Mouse (Mus musculus): ENCODE results near the gene 2310057M21Rik.
"Not testable (repeated sequence)": the region's sequence is repeated elsewhere in the genome, so short reads cannot be mapped to it uniquely, and the experiment has no call there.

The 2310057M21Rik gene

DNA sequence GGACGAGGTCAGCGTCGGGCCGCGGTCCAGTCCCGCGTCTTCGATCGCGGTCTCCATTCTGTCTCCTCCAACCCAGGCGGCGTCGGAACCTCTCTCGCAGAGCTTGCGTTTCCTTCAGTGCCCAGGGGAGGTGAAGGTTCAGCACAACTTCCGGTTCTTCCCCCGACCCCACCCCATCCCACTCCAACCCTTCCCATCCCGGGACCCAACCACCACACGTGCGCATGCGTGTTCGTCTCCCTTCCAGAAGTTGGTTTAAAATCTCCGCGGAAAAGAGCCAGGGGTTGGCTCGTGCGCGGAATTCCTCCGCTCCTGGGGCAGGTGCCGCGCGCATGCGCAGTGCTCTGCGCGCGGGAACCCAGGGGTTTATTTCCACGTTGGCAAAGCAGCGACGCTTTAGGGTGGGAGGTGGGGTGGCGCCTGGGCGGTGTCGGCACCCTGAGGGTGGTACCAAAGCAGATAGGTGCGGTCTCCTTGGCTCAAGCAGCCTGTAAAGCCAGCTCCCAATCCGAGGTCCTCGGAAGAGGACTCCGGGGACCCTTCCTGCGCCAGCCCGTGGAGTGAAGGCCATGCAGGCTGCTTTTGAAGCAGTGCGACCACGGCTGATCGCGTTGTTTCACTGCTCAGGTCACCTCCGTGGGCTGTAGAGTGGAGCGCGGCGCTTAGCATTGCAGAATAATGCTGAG is at the start of gene 2310057M21Rik:
TSS of gene 2310057M21Rik (minus strand) at position 145 of the 686 bp plus-strand sequence.
- peak; percentile 92 for ATAC-seq (ENCODE audit: insufficient number of reproducible peaks, low FRiP score, low TSS enrichment)

DNA sequence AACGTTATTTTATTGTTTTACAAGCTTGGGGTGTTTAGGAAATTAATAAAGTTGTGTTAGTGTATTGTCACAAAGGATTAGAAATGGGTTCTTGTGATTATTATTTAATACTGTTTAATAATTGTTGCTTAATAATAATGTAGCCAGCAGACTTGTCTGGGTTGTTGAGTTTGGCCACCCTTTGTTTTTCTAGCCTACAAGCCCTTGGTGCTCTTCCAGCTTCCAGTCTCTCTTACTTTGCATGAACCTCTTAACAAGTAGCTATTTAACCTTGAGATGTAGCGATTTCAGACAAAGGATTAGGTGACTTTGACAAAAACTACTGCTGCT is 49.3 kb upstream of the 2310057M21Rik start:
- no peak for ATAC-seq (ENCODE audit: insufficient number of reproducible peaks, low FRiP score, low TSS enrichment)

DNA sequence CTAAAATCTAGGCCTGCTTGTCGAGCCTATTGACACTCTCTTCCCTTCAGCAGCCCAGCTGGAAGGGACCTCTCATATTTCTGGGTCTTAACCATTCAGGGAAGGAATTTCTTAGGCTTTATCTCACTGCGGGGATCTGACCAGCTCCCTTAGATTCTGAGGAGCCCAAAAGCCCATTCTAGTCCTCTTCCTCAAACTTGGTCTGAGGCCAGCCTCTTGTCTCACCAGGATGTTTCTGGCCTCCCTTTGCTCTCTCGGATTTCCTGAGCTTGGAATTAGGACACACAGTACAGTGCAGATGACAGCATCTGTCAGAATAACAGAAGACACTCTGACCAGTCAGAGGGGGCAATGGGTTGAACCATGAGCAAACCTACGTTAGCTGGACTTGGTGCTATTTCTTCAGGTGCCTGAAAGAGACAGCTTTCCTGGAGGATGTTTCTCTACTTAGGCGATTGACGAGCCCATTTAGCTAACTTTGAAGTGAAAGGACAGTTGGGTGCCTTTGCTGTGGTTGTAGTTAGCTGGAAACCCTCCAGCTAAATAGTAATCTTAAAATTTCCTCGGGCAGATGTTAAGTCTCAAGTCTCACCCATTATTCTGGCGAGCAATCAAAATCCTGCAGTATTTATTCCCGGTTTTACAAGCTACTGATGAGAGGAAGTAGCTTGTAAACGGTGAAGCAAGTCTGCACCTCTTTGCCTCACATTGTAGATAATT is 48.8 kb upstream of the 2310057M21Rik start:
- no peak for ATAC-seq (ENCODE audit: insufficient number of reproducible peaks, low FRiP score, low TSS enrichment)

DNA sequence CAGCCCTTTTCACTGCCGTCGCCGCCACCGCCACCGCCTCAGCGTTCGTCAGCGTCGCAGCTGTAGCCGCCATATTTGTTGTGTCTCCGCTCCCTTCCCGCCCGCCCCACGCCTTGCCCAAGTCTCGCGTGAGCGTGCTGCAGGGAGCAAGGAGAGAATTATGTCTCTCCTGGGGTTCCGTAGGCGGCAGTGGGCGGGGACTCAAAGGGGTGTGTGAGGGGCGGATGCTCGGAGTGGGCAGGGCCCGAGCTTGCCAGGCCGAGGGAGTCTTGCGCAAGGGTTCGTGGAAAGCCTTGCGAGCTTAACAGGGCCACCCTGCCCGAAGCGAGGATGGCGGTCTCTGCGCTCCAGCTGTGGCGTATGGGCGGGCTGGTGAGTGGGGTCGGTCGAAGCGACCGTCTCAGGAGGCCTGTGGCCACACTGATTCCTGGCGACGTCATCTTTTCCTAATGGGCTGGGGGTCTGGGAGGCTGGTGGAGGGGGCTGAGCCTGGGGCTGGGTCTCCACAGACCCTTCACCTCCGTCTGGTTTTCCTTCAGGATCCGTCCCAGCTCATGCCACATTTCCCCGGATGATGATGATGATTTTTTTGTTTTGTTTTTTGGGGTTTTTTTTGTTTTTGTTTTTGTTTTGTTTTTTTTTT is 48.0 kb upstream of the 2310057M21Rik start, which contains the start of the genes Ikzf5 and Acadsb:
TSS of gene Ikzf5 (minus strand) at position 106 of the 643 bp plus-strand sequence.
TSS of gene Acadsb (plus strand) at position 186 of the 643 bp plus-strand sequence.
- ATAC-seq (ENCODE audit: insufficient number of reproducible peaks, low FRiP score, low TSS enrichment), result peak; percentile 94

DNA sequence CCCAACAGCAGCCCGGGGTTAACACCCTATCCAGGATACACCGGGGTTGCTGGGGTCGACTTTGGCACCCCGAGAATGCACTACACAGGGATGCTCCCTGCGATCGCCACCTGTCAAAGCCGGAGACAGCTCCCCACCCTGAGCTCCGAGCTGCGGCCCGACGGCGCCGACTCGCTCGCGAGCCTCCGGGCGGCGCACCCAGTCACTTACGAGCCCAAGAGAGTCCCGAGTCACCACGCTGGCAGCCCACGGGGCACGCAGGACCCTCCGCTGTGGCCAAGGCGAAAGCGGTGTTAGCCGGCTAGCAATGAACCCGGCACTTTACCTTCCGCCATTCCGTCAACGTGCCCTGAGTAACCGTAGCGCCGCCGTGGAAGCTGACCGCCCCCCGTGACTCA is 47.4 kb upstream of the 2310057M21Rik start:
- ATAC-seq (ENCODE audit: insufficient number of reproducible peaks, low FRiP score, low TSS enrichment), result peak; percentile 52; the same call in 1 of the 2 replicates

DNA sequence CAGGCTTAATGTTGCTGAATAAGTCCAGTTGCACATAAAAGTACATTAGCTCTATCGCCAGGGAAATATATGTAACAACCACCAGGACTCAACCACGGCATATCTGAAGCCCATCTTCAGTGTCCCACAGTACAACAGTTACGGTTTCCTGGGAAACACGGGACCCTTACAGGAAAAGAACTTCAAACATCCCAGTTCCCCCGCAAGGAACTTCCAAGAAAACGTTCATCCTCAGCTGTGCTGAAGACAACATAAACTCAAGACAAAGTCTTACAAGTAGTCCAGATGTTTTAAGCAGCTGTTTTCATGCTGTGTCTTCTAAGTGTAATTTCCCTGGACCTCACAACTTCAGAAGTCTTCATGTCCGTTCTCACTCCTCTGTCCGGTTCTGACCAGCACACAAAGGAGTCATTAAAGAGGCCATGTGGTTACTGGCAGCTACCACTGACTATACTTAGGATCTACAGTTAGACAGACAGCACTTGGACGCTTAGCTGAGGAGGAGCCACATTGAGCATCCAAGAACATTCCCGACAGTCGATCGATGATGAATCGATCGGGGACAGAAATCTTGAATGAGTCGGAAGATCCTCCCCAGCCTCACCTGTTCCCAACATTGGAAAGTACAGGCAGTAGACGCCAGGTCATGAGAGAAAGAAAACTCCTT is 46.9 kb upstream of the 2310057M21Rik start:
- no peak for ATAC-seq (ENCODE audit: insufficient number of reproducible peaks, low FRiP score, low TSS enrichment)

DNA sequence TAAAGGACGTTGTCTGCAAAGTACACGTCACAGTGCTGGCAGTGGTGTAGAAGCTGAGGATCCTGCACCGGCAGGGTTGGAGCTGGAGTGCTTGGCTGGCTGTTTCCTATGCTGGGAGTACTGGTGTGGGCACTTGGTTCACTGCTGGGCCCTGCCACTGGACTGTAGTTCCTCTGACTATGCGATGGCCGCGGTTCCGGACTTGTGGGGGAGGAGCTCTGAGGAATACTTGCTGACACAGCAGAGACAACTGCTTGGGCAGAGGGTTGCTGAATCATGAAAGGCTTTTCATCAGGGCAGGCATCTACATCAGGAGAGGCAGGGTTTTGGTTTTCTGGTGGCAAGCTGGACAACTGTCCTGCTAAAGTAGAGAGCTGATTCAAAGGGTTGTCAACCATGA is 29.2 kb upstream of the 2310057M21Rik start:
- ATAC-seq (ENCODE audit: insufficient number of reproducible peaks, low FRiP score, low TSS enrichment), result not testable (repeated sequence)

DNA sequence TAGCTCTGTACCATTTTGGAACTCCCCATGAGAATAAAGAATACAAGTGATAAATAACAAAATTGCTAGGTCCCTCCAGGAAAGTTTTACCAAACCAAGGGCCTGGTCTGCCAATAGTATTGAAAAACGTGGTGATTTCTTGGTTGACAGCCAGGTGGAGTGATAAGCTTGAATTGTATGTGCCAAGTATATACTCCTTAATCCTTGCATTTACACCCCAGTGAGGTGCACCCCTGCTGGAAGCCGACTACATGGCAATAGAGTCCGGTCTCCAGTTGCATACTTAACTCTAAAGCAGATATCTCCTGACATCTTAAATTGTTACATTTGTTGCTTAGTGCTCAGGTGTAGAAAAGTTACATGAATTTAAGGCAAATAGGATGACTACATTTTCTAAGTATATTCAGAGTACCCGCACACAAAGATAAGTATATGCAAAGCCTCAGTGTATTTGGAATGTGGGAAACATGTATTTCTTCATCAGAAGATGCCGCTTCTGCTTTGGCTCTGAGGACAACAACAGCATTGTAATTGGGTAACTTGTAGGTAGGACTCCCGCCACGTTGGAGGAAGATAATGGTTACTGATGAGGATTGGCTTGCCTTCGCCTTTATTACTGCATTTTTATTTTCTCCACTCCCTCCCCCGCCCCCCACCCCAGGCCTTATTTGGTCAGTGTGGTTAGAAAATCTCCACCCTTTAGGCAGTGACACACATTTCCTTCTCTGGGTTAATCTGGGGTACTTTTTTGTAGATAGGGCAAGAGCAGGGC is 9.5 kb upstream of the 2310057M21Rik start:
- no peak for ATAC-seq (ENCODE audit: insufficient number of reproducible peaks, low FRiP score, low TSS enrichment)

DNA sequence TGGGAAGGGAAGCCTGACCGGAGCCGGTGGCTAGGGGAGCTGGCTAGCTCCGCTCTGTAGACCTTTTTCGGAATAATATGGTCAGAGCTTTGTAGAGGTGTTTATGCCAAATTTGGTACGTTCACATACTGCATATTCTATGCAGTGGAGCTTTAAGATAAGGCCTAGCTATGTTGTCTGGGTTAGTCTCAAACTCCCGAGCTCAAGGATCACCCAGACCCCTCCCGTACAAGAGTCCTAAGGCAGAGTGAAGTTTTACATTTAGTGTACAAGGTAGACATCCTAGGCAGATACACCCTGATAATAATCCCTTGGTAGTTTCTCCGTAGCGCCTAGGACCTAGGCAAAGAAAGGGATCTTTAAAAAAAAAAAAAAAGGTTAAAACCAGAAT is 8.9 kb upstream of the 2310057M21Rik start:
- no peak; the same call in 1 of the 2 replicates for ATAC-seq (ENCODE audit: insufficient number of reproducible peaks, low FRiP score, low TSS enrichment)

DNA sequence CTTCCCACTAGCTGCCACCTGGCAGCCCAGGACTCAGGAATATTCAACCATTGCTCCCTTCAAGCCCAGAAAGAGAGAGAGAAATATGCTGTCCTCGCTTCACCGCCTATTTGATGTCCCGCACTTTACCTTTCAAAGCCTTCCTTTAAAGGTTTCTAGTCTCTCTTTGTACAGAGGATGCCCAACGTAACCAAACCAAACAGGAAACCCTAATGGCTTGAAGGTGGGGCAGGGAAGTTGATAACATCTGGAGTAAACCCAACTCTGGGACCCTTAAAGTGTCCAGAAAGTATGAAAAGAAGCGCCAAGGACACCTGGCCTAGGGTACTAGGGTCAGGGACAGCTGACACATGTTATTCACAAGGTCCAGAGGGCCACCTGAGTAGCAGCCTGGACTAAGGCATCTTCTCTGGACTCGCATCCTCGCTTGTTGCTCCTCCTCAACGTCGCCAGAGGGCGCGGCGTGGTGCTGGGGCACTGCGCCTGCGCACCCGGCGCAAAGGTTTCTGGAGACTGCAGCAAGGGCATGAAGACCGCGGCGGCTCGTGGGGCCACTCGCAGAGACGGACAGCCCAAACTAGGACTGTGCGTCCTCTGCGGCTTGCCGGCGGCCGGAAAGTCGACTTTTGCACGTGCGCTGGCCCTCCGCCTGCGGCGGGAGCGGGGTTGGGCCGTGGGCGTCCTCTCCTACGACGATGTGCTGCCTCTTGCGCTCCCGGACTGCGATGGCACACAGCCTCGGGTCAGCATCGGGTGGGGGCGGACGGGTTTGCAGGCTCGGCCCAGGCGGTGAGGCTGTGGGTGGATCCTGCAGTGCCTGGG is 8.3 kb upstream of the 2310057M21Rik start, which contains the start of gene Pstk:
TSS of gene Pstk (plus strand) at position 494 of the 822 bp plus-strand sequence.
- ATAC-seq (ENCODE audit: insufficient number of reproducible peaks, low FRiP score, low TSS enrichment), result peak; percentile 96

DNA sequence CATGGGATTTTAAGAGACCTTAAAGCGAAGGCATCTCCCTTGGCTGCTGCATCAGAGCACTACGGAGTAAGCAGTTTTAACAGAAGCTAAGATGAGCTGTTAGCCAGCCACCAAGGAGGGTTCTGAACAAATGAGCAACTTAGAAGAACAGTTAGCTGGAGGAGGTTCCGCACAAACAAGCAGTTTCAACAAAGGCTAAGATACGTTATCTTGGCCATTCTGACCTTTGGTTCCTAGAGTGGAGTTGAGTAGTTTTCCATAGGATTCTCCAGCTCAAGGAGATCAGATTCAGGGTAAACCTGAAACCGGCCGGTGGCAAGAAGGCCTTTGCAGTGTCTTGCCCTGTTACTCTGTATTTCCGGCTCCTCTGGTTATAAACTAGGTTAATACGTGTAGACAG is 1.6 kb upstream of the 2310057M21Rik start:
- ATAC-seq (ENCODE audit: insufficient number of reproducible peaks, low FRiP score, low TSS enrichment), result no peak

DNA sequence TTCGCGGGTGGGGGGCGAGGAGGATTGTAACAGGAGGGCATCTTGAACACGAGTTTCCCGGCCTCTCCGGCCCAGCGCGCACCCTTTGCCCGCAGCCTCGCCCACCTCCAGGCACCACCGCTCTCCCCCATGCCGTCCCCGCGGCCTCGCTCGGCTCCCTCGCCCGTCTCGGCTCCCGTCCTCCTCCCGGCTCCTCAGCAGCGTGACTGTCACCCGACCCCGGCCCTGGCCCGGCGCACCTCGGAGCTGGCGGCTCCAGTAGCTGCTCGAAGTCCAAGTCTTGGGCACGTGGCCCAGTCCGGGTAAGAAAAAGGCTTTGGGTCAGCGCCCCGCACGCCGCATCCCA is 317 bp downstream of the 2310057M21Rik start:
- ATAC-seq (ENCODE audit: insufficient number of reproducible peaks, low FRiP score, low TSS enrichment), result peak; percentile 69

DNA sequence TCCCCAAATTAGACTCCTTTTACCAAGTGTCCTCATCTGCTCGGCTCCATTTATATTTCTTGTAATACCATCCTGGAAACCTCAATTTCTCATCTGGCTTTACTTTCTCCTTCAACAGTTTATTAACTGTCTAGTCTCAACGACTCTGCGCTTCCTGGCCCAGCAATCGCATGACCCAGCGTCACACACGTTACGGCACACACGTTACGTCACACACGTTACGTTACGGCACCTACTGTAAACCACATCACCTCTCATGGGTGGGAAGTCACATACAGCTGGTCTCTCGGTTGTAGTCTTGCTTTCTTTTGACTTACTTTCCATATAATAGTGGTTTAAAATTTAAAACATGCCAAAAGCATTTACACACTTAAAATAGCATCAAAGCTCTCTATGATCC is 6.5 kb downstream of the 2310057M21Rik start:
- ATAC-seq (ENCODE audit: insufficient number of reproducible peaks, low FRiP score, low TSS enrichment), result no peak

DNA sequence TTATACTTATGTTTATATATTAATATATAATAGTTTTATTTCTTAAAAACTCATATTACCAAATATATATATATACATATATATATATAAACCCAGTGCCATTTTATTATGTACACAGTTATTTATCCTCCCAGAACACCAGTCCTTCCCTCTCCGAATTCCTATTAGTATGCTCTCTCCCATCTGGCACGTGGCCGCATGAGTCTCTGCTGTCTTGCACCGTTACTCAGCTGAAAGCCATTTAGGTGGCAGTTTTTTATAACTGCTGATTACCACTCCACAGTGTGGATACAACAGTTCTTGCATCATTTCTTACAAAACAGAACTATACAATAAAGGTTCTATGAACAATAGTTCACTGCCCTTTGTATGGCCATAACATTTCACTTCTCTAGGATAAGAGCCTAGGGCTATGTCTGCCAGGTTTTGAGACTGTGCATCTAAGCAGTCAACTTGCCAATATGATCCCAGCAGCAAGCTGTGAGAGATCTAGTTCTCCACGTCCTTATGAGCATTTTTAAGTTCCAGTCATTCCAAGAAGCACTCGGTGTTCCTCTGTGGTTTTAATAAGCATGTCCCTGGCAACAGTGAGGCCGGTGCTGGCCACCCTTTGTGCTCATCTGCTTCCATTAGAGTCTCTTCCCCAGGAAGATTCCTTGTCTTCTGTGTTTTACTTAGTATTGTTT is 16.6 kb downstream of the 2310057M21Rik start:
- no peak; the same call in 1 of the 2 replicates for ATAC-seq (ENCODE audit: insufficient number of reproducible peaks, low FRiP score, low TSS enrichment)

DNA sequence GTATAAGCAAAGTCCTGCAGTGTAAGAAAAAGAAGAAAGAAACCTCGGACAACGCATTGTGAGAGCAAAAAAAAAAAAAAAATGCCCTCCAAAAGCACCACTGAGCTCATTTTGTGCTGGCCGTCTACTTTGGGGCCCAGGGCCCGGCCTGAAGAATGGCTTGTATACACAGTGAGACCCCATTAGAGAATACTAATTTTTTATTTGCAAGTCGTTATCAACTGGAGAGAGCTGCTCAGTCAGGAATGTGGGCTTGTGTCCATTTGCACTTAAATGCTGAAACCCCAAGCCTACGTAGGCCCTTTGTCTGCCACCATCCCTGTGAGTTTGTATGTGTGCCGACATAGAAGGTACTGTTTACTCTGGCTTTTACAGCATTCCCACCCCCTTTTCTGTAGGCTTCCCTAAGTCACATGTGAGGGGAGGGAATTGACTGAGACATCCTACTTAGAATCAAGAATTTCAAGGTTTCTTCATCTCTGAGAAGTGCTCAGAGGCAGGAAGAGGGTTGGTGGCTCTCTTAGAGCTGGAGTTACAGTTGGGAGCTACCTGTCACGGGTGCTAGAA is 25.0 kb downstream of the 2310057M21Rik start:
- ATAC-seq (ENCODE audit: insufficient number of reproducible peaks, low FRiP score, low TSS enrichment), result no peak

DNA sequence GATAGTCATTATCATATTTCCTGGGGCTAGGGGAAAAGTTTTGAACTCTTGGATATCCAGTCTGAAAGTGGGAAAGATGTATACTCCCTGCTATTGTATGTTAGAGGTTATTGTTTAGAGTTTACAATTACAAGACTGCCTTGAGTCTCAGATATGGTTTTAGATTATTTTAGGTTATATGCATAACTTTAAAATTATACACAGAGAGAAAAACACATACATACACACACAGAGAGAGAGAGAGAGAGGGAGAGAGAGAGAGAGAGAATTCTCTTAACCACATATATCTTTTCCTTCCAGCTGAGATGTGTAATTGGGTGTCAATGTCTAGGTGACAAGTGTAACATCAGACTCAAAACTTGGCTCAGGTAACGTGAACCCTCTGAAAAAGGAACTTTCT is 29.0 kb downstream of the 2310057M21Rik start, which contains the start of gene Fam24a:
TSS of gene Fam24a (plus strand) at position 301 of the 400 bp plus-strand sequence.
- no peak for ATAC-seq (ENCODE audit: insufficient number of reproducible peaks, low FRiP score, low TSS enrichment)

DNA sequence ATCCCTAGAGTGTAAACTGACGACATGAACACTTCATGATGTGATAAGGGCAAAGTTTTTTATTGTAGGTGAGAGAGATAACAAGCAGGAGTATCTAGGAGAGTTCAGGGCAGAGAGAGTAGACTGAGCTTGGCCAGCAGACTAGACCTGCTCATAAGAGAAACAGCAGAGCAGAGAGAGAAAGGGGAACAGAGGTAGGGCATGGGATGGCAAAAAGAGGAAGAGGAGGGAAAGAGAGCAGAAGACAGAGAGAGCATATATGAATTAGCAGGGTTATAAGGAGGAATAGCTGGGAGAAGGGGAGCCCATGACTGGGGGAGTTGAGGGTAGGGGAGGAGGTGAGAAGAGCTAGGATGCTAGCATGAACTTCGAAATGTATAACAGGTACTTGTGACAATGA is 30.9 kb downstream of the 2310057M21Rik start:
- ATAC-seq (ENCODE audit: insufficient number of reproducible peaks, low FRiP score, low TSS enrichment), result no peak

DNA sequence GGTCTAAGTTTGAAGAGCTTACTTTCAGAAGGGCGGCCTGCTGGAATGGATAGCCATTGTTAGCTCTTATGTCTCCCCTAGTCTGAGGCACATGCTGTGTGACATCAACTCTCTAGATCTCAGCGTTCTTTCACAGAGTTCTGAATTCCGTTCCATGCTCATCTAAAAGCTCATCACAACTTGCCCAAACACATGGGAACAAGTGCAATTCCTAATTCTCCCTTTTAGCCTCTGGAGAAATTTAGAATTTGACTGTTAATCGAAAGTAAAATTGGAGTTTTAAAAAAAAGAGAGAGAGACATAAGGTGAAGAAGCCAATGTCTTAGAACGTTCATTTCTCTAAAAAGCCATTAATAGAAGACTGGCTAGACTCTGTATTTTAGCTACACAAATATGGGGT is 33.1 kb downstream of the 2310057M21Rik start, which contains the start of gene Fam24b:
TSS of gene Fam24b (minus strand) at position 101 of the 400 bp plus-strand sequence.
- no peak for ATAC-seq (ENCODE audit: insufficient number of reproducible peaks, low FRiP score, low TSS enrichment)
